Comparison of ENCODE assay signal across 8 mouse cellular contexts in genomic region chr2:54437501-54437830, GRCm38 (mm10). TPM values are rescaled to one million over a fixed set of nuclear protein-coding genes. Genes with fewer than 3 reads are reported as not detected.
DNase-seq lines count a peak whose midpoint lies in the region; ATAC-seq and TF ChIP-seq lines count a peak whose summit lies in the region.

No protein-coding gene starts in this region.

- peak; percentile 5 for DNase-seq in layer of hippocampus, adult 11-12 months (ENCODE audit: low spot score)
- no peak for DNase-seq in layer of hippocampus, adult 9-10 months (ENCODE audit: low spot score)
- no peak for DNase-seq in embryonic facial prominence, embryonic 14.5 days (ENCODE audit: low spot score)
- peak; percentile 21 to 36 for DNase-seq in left cerebral cortex, adult 2 months (ENCODE audit: extremely low spot score in 1 of 2, low spot score in 2 of 2)
- DNase-seq in retina, postnatal 1 day: peak; percentile 62
- DNase-seq in adrenal gland, postnatal 10 days: no peak
- no peak for DNase-seq in adipocyte (ENCODE audit: low spot score)

- no peak for ATAC-seq in embryonic facial prominence, embryonic 14.5 days (ENCODE audit: low read depth)
- ATAC-seq in monocyte, adult 5-6 weeks (replicated peaks; ENCODE audit: insufficient number of reproducible peaks, low FRiP score, low TSS enrichment, poor library complexity, severe bottlenecking): no peak

- H3K36me3 ChIP-seq in embryonic facial prominence, embryonic 14.5 days (ENCODE audit: control insufficient read depth, insufficient read depth, low read length): no peaks in the 10 kb centered on the region

- peak overlapping the region; percentile 52 for H3K4me3 ChIP-seq in embryonic facial prominence, embryonic 14.5 days (ENCODE audit: low read depth, low read length)
- peak overlapping the region; percentile 78 for H3K4me3 ChIP-seq in left cerebral cortex, adult 2 months

- no peak overlapping the region for H3K27ac ChIP-seq in embryonic facial prominence, embryonic 14.5 days (replicated peaks; ENCODE audit: low read depth, low read length)
- H3K27ac ChIP-seq in left cerebral cortex, adult 2 months: peak overlapping the region; percentile 32; the same call in 1 of the 2 replicates

- H3K9me3 ChIP-seq in embryonic facial prominence, embryonic 14.5 days (ENCODE audit: control insufficient read depth, low read length): no peaks in the 10 kb centered on the region

- peaks cover 39% of the 10 kb centered on the region for H3K27me3 ChIP-seq in embryonic facial prominence, embryonic 14.5 days (replicated peaks; ENCODE audit: control insufficient read depth, insufficient read depth, low read length)

- peak overlapping the region; percentile 89 for H3K4me2 ChIP-seq in embryonic facial prominence, embryonic 14.5 days (ENCODE audit: low read depth, low read length)

- H3K4me1 ChIP-seq in embryonic facial prominence, embryonic 14.5 days (ENCODE audit: control insufficient read depth, insufficient read depth, low read length): no peaks in the 10 kb centered on the region

- intact Hi-C loops in left cerebral cortex, adult 2 months (cut with DNase I): loop anchor here (10.0 kb wide), 1 partner anchor 1243 kb away; the partner anchor contains the start of genes Arl6ip6 and Prpf40a

- no peak for TF ChIP-seq CTCF in left cerebral cortex, adult 2 months (IDR thresholded peaks at IDR 0.05)

- H3K9ac ChIP-seq in embryonic facial prominence, embryonic 14.5 days (ENCODE audit: low read depth, low read length): no peak overlapping the region

- WGBS in embryonic facial prominence, embryonic 14.5 days: 4% methylated on average over 9 of the region's 9 CpGs

RNA-seq across cellular contexts. Expression of gene Galnt13, which starts 1.3 kb away (rescaled TPM):
- polyA plus RNA-seq in embryonic facial prominence, embryonic 14.5 days (2014; fragmentation: Nextera tagmentation; extraction: Ambion mirVana): 1.6 and 2.1 TPM in 2 replicates
- total RNA-seq in left cerebral cortex, adult 2 months (2021): 10 to 100 TPM; 37.1 to 41.2 TPM
- total RNA-seq in adrenal gland, postnatal 10 days (2021): under 1 TPM; 0.33 to 0.55 TPM
- total RNA-seq in monocyte, adult 5-6 weeks (2017): not detected in 3 replicates

Comparison
In these comparisons a context has a peak if more than half of its experiments do, and no peak if none do; other contexts are left out.
1. DNase-seq: peak in layer of hippocampus, adult 11-12 months (single experiment), left cerebral cortex, adult 2 months (2 of 2) and retina, postnatal 1 day (single experiment); none in layer of hippocampus, adult 9-10 months (single experiment), embryonic facial prominence, embryonic 14.5 days (single experiment), adrenal gland, postnatal 10 days (single experiment) and adipocyte (single experiment).
2. RNA of gene Galnt13, which starts 1.3 kb away (total RNA-seq): 37.1 to 41.2 TPM in left cerebral cortex, adult 2 months; 0.33 to 0.55 TPM in adrenal gland, postnatal 10 days and not detected in monocyte, adult 5-6 weeks; every median in the first group is over 10 times any median in the second.